Mouse (Mus musculus): ENCODE results near the gene Mettl23.
A peak's percentile ranks its signal among the peaks of the same experiment; 100 is the strongest.
"Not testable (repeated sequence)": the region's sequence is repeated elsewhere in the genome, so short reads cannot be mapped to it uniquely, and the experiment has no call there.

The Mettl23 gene

DNA sequence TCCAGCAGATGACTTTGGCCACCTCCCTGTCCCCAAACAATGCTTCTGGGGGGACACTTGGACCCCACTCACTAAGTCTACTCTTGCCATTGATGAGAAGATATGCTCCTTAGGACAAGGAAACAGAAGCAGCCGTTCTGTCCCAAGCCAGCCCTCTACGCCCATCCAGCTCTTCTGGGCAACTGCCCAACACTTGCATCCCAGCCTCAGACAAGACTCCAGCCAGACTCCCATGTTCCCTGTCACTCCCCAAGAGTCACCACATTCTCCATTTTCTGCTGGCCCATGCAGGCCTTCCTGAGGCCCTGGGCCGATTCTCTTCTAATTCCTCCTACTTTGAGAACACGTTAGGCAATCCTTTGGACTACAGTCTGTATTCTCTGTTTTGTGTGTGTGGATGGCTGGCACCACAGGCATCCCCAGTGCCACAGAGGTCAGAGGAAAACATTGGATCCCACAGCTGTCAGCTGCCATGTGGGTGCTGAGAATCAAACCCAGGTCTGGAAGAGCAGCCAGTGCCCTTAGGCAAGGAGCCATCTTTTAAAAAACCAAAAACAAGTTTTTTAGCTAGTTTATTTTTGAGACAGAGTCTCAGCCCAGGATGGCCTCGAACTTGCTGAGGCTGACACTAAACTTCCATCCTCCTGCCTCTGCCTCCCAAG, 23.0 kb upstream of the Mettl23 start:
- DNase-seq (ENCODE audit: low spot score in 2 of 2): no peak

DNA sequence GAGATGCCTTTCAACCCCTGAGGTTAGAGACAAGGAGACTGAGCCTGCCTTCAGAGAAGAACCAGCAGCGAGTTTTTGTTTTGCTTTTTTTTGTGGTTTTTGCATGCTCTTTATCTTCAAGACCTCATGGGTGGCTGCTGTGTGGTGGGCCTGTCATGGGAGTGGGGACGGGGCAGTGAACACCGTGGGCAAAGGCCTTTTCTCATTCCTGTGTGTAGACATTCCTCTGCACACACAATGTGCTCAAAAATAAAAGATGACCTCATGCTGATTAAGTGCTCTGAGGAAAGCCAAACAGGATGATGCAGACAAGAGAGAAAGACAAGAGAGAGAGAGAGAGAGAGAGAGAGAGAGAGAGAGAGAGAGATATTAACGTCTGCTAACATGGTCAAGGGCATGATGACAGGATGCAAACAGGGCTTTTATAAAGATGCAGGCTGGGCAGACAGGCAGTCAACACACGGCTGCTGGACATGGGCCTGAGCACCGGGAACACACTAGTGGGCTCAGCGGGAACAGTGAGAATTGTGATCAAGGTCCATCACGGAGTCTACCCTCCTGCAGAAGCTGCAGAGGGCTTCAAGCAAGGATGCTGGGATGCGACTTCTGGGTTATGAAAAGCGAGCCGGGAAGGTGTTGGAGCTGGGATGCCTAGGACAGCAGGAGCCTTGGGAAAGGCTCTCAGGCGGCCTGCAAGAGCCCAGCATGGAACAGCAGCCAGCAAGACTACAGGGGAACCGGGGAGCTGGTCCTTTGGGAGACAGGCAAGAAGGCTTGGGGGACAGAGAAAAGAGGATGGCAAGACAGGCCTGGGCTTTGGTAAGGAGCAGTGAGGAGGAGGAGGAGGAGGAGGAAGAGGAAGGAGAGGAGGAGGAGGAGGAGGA, 21.8 kb upstream of the Mettl23 start:
- DNase-seq (ENCODE audit: low spot score in 2 of 2): no peak

- DNase-seq (ENCODE audit: low spot score in 2 of 2): no peak
These were observed 20.9 kb upstream of the Mettl23 start for GRCm38 (mm10) chr11:116822215-116822614.

DNA sequence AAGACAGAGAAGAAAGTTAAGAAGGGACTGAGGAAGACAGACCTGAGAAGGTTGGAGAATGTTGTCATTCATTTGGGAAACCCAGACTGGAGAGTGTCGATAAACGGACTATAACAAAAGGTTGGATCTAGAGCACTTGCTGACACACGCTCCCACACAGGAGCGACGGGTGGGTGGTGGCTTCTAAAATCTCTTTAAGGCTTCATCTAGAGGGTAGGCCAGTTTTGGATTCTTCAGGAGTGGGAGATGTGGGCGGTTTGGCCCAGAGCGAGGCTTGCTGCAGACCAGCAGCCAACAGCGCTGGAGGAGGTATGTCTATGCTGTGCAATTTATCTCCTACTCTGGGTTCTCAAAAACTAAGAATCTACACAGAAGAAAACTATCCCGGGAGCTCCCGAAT, 20.5 kb upstream of the Mettl23 start:
- DNase-seq (ENCODE audit: low spot score in 2 of 2): no peak

- no peak for DNase-seq (ENCODE audit: low spot score in 2 of 2)
These were observed 19.8 kb upstream of the Mettl23 start for GRCm38 (mm10) chr11:116823255-116823654.

DNA sequence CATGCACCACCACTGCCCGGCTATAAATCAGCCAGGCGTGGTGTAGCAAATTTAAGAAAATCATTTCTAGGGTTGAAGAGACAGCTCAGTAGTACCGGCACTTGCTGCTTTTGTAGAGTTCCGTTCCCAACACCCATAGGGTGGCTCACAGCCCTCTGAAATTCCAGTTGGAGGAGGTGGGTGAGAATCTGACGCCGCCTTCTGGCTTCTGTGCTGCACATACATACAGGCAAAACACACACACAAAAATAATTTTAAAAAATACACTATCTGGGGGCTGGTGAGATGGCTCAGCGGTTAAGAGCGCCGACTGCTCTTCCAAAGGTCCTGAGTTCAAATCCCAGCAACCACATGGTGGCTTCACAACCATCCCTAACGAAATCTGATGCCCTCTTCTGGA, 19.2 kb upstream of the Mettl23 start:
- not testable (repeated sequence) for DNase-seq (ENCODE audit: low spot score in 2 of 2)

DNA sequence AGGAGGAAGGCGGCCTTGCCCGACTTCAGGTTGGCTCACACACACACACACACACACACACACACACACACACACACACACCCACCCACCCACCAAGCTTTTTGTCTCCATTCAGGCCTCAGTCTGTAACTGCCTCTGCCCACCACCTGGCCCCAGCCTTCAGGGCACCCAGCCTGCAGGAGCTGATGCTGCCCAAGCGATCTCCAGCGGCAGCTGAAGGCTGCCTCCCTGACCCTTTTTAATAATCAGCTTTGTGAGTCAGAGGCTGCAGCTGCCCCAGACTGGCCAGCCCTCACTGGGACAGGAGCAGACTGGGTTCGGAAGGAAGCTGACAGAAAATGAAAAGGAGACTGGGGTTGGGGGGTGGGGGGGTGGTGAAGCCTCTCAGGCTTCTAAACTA, 17.8 kb upstream of the Mettl23 start:
- no peak for DNase-seq (ENCODE audit: low spot score in 2 of 2)

GRCm38 (mm10) chr11:116826550-116827504, 16.3 kb upstream of the Mettl23 start:
- DNase-seq (ENCODE audit: low spot score in 2 of 2): no peak

DNA sequence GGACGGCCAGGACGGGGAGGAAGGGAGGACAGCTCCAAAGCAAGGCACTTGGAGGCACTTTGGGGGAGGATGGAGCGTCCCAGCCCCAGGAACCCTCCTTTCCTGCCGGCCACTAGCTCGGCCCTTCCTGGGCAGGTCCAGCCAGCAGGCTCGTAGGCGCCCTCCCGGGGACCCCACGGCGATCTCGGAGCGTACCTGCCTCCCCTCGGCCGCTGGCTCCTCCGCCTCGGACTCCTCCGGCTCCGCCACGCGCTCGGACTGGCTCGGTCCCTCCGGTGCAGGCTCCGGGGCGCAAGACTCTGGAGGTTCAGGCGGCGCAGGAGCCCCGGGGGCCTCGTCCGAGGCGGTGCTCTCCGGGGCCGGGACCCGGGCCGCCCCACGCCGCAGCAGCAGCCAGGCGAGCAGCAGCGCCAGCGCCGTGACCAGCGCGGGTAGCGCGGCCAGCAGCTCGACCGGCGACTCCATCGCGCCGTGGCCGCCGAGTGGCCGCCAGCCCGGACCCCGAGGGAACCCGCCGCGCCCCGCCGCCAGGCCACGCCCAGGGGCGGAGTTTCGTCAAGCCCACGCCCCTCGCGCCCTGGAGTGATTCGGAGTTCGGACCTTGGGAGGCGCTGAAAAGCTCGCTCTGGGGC, 15.4 kb upstream of the Mettl23 start, which contains the start of gene Mxra7:
Gene Mxra7 (minus strand): TSS at position 513 of the 632 bp plus-strand sequence.
- DNase-seq (ENCODE audit: low spot score in 2 of 2): peak; percentile 45 to 57

DNA sequence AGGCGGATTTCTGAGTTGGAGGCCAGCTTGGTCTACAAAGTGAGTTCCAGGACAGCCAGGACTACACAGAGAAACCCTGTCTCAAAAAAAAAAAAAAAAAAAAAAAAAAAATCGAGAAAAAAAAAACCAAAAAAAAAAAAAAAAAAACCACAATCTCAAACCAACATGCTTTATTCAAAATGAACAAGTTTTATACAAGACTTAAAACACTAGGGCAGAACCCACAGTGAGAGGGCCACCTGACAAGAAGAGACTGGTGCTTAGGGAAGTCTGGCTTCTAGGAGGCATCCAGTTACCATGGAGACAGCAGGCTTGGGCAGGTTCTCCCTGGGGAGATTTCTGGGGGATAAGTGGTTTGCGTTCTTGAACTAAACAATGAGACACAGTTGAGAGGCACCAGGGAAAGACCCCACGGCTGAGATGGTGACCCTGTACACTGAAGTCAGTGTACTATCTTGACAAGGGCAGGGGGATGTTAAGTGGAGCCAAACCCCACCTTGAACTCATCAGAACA, 10.8 kb upstream of the Mettl23 start:
- no peak for DNase-seq (ENCODE audit: low spot score in 2 of 2)

DNA sequence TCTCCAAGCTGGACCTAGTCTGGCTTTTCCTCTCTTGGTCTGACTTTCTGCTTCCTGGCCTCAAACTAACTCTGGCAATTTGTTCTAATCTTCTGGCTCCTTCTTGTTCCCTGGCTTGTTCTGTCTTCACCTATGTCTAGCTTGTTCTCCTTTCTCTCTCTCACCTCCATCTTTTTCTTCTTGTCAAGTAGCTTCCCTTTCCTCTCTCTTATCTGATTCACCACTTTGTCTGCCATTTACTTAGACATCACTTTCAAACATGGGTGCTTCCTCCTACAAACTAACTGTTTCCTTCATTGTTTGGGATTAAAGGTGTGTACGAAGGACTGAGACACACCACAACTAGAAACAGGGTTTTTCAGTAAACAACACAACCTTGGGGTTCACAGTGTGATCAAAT, 8.1 kb upstream of the Mettl23 start:
- DNase-seq (ENCODE audit: low spot score in 2 of 2): no peak

GRCm38 (mm10) chr11:116836283-116836682, 6.8 kb upstream of the Mettl23 start:
- no peak for DNase-seq (ENCODE audit: low spot score in 2 of 2)

DNA sequence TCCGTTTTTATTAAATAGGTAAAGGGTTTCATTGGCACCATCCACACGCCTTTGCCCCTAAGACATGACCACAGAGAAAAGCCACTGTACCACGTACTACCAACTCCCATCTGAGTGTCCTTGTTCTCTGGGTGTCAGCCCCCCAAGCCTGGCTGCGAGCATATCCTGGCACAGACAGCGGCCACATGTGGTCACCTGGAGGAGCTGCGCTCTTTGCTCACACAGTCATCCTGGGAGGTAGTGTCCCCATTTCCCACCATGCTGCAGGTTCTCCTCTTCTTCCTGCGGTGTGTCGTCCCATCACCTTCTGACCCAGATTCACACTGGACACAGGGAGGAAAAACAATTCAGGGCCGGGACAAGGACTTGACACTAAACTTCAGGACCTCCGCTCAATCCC, 5.6 kb upstream of the Mettl23 start:
- no peak for DNase-seq (ENCODE audit: low spot score in 2 of 2)

- DNase-seq (ENCODE audit: low spot score in 2 of 2): no peak
These were observed 4.1 kb upstream of the Mettl23 start for GRCm38 (mm10) chr11:116838936-116839335.

DNA sequence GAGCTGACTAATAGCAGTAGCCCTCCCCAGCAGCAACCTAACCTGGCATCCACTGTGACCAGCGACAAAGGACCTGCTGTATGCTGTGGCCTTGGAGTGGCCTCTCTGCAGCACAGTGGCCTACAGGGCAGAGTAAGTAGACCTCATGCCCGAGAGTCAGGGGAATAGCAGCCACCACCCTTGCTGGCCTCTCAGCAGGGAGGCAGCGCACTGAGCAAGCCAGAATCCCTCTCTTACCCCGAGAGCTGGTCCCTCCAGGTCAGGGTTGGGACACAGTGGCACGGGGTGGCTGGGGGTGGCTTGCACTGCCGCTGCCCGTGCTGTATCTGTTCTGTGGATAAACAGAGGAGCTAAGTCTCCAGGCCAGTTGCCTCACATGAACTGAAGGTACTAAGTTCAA, 3.5 kb upstream of the Mettl23 start:
- DNase-seq (ENCODE audit: low spot score in 2 of 2): no peak

DNA sequence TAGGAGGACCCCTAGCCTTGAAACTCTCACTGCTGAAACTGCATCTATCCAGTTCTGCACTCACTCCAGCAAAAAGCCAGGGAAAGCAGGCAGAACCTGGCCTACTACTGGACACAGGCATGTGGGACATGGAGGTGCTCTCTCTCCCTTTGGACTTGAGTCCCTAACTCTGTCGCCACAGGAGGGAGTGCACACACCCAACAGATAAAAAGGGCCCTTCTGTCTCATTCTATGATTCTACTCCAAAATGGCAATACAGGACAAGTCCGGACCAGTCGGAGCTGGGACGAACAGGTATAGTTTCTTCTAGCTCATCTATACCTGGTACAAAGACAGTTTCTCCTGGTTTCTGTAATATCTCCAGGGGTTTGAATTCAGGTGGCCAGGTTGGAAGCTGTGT, 2.3 kb upstream of the Mettl23 start:
- no peak for DNase-seq (ENCODE audit: low spot score in 2 of 2)

GRCm38 (mm10) chr11:116842531-116843260, 382 bp upstream of the Mettl23 start:
- DNase-seq (ENCODE audit: low spot score in 2 of 2): peak; percentile 70 to 76

GRCm38 (mm10) chr11:116846593-116847181, 3.6 kb downstream of the Mettl23 start:
- DNase-seq (ENCODE audit: low spot score in 2 of 2): no peak

GRCm38 (mm10) chr11:116847187-116848085, 4.4 kb downstream of the Mettl23 start:
- no peak for DNase-seq (ENCODE audit: low spot score in 2 of 2)

Data from spleen, postnatal 36 days (tissue).